Mouse (Mus musculus) hindbrain, embryonic 12.5 days (tissue): Measurements from ENCODE around the gene Zmym6. TPM values are rescaled to one million over a fixed set of nuclear protein-coding genes. Genes with fewer than 3 reads are reported as not detected.
A peak's percentile ranks its signal among the peaks of the same experiment; 100 is the strongest.
"Not testable (repeated sequence)": the region's sequence is repeated elsewhere in the genome, so short reads cannot be mapped to it uniquely, and the experiment has no call there.

Experiments used
- ATAC-seq: fragments of 200-750 bp; cut with Nextera tagmentation; 2 replicates; pipeline ENCODE4 v1.8.0; 2017; ENCODE audit warnings: moderate TSS enrichment; ENCODE audit not compliant: low FRiP score
- H3K27ac ChIP-seq: fragments of 300-500 bp; sonication (generic); 2 replicates; pipeline ENCODE4 v1.5.1; 2016; ENCODE audit warnings: mild to moderate bottlenecking
- H3K27me3 ChIP-seq: fragments of 300-500 bp; sonication (generic); 2 replicates; pipeline ENCODE4 v1.6.1; 2016; ENCODE audit warnings: mild to moderate bottlenecking
- H3K36me3 ChIP-seq: fragments of 300-500 bp; sonication (generic); 2 replicates; pipeline ENCODE4 v1.6.1; 2016; ENCODE audit warnings: mild to moderate bottlenecking
- H3K4me1 ChIP-seq: fragments of 300-500 bp; sonication (generic); 2 replicates; pipeline ENCODE4 v1.6.1; 2016
- H3K4me2 ChIP-seq: fragments of 300-500 bp; sonication (generic); replicated peaks from 2 replicates; pipeline ENCODE4 v1.6.1; 2016; ENCODE audit warnings: mild to moderate bottlenecking
- H3K4me3 ChIP-seq: fragments of 300-500 bp; sonication (generic); 2 replicates; pipeline ENCODE4 v1.5.1; 2016; ENCODE audit warnings: mild to moderate bottlenecking
- H3K9ac ChIP-seq: fragments of 300-500 bp; sonication (generic); 2 replicates; pipeline ENCODE4 v1.6.1; 2016; ENCODE audit warnings: mild to moderate bottlenecking, moderate library complexity
- H3K9me3 ChIP-seq: fragments of 300-500 bp; sonication (generic); replicated peaks from 2 replicates; pipeline ENCODE4 v1.6.1; 2016; ENCODE audit warnings: mild to moderate bottlenecking
- WGBS: fragments of 180-500 bp; shearing (Covaris S2); methylation state at CpG from one replicate; pipeline ENCODE4 v1.1.7; 2016; 5-methylcytosine and 5-hydroxymethylcytosine counted together
- polyA plus RNA-seq: library from polyadenylated mRNA; unstranded; fragments of >200 nt; fragmentation: Nextera tagmentation; extraction: Ambion mirVana; gene quantifications from 2 replicates; pipeline ENCODE4 v1.2.1, GENCODE M21; 2016

The Zmym6 gene
- polyA plus RNA-seq, 1 experiment from 2014 or later = 36.0 TPM

DNA sequence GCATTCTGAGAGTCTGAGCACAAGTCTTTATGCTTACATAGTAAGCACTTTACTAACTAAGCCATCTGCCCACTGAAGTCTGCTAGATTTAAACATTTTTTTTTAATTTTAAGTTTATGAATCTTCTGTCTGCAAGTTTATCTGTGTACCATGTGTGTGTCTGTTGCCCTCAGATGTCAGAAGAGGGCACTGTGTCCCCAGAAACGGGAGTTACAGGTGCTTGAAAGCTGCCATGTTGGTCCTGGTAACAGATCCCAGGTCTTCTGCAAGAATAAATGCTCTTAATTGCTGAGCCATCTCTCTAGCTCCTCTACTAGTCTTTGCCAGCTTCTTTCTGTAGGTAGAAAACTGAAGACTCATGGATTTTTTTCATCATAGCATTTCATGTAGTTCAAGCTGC is 2.3 kb upstream of the Zmym6 start:
- no peaks in the 10 kb centered on the region for H3K27me3 ChIP-seq
- no peak overlapping the region for H3K9ac ChIP-seq
- peaks cover 9% of the 10 kb centered on the region for H3K4me1 ChIP-seq
- 71% methylated on average over 1 of the region's 1 CpGs for WGBS
- H3K9me3 ChIP-seq = no peaks in the 10 kb centered on the region
- no peaks in the 10 kb centered on the region for H3K36me3 ChIP-seq
- no peak overlapping the region for H3K4me2 ChIP-seq
- no peak overlapping the region for H3K4me3 ChIP-seq
- no peak for ATAC-seq
- H3K27ac ChIP-seq = no peak overlapping the region

- Histone ChIP-seq H3K4me2 (no peak overlapping the region), H3K27me3 (no peaks in the 10 kb centered on the region), H3K4me1 (peaks cover 9% of the 10 kb centered on the region), H3K36me3 (no peaks in the 10 kb centered on the region), H3K9ac (no peak overlapping the region), H3K4me3 (no peak overlapping the region), H3K27ac (no peak overlapping the region), H3K9me3 (no peaks in the 10 kb centered on the region)
- 62% methylated on average over 1 of the region's 1 CpGs for WGBS
- no peak for ATAC-seq
Observed at GRCm38 (mm10) chr4:127080806-127081205, 3.6 kb downstream of the Zmym6 start.

DNA sequence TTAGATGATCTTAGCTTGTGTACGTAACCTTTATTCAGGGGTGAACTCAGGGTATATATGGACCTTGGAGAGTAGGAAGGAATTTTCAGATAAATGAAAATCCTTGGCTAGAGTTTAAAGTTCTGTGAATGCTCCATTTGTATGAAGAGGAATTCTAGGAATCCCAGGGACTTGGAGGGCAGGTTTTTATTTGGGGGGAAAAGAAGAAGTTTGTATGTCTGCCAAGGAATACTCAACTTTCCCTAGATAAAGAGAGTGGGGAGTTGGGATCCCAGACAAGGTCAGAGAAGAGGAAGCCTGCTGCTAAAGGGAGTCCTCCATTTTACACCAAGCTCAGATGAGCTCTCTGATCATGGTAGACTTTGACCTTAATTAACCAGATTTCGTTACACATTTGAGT is 5.9 kb downstream of the Zmym6 start:
- WGBS = 87% methylated on average over 2 of the region's 2 CpGs
- no peak overlapping the region for H3K9ac ChIP-seq
- H3K4me1 ChIP-seq = 0 out of 2 replicates have a peak, but pooled peaks cover 4% of the 10 kb centered on the region
- no peaks in the 10 kb centered on the region for H3K9me3 ChIP-seq
- ATAC-seq = no peak
- no peak overlapping the region for H3K27ac ChIP-seq
- no peaks in the 10 kb centered on the region for H3K27me3 ChIP-seq
- no peak overlapping the region for H3K4me3 ChIP-seq
- peaks cover 3% of the 10 kb centered on the region for H3K36me3 ChIP-seq
- H3K4me2 ChIP-seq = no peak overlapping the region

GRCm38 (mm10) chr4:127085761-127086160 is 8.6 kb downstream of the Zmym6 start:
- WGBS = 92% methylated on average over 1 of the region's 1 CpGs

DNA sequence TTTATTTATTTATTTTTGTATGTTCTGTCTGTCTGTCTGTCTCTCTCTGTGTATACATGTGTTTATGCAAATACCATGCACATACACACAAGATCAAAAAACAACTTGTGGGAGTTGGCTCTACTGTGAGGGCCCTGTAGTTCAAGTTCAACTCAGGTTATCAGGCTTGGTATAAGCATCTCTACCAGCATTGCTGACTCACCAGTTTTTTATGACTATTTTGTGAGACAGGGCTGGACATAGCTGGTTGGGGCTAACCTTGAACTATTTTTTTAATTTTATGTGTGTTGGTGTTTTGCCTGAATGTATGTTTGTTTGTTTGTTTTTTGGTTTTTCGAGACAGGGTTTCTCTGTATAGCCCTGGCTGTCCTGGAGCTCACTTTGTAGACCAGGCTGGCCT is 14.0 kb downstream of the Zmym6 start:
- Histone ChIP-seq H3K4me2 (no peak overlapping the region), H3K27me3 (no peaks in the 10 kb centered on the region), H3K9ac (no peak overlapping the region), H3K9me3 (no peaks in the 10 kb centered on the region), H3K27ac (no peak overlapping the region), H3K4me1 (no peaks in the 10 kb centered on the region), H3K4me3 (no peak overlapping the region), H3K36me3 (peaks cover 41% of the 10 kb centered on the region)
- no peak for ATAC-seq
- WGBS = 97% methylated on average over 1 of the region's 1 CpGs

More at GRCm38 (mm10) chr4:127085761-127086160, 8.6 kb downstream of the Zmym6 start:
- Histone ChIP-seq H3K27ac (no peak overlapping the region), H3K9ac (no peak overlapping the region), H3K9me3 (no peaks in the 10 kb centered on the region), H3K4me2 (no peak overlapping the region), H3K27me3 (no peaks in the 10 kb centered on the region), H3K4me3 (no peak overlapping the region), H3K36me3 (peaks cover 20% of the 10 kb centered on the region), H3K4me1 (no peaks in the 10 kb centered on the region)
- ATAC-seq = no peak

GRCm38 (mm10) chr4:127095090-127095489 is 17.9 kb downstream of the Zmym6 start:
- H3K27me3 ChIP-seq = no peaks in the 10 kb centered on the region
- ATAC-seq = no peak
- H3K4me3 ChIP-seq = no peak overlapping the region
- H3K9ac ChIP-seq = no peak overlapping the region
- no peak overlapping the region for H3K27ac ChIP-seq
- no peak overlapping the region for H3K4me2 ChIP-seq
- H3K4me1 ChIP-seq = no peaks in the 10 kb centered on the region
- peaks cover 26% of the 10 kb centered on the region; the same call in 1 of the 2 replicates for H3K36me3 ChIP-seq
- H3K9me3 ChIP-seq = no peaks in the 10 kb centered on the region
- 94% methylated on average over 4 of the region's 4 CpGs for WGBS

GRCm38 (mm10) chr4:127099552-127099951 is 22.4 kb downstream of the Zmym6 start:
- H3K9ac ChIP-seq, H3K4me2 ChIP-seq, ATAC-seq, H3K4me3 ChIP-seq, H3K27ac ChIP-seq, H3K9me3 ChIP-seq, H3K27me3 ChIP-seq, H3K4me1 ChIP-seq: not testable (repeated sequence)
- H3K36me3 ChIP-seq = peaks cover 22% of the 10 kb centered on the region; the same call in 1 of the 2 replicates
- 98% methylated on average over 1 of the region's 2 CpGs for WGBS

DNA sequence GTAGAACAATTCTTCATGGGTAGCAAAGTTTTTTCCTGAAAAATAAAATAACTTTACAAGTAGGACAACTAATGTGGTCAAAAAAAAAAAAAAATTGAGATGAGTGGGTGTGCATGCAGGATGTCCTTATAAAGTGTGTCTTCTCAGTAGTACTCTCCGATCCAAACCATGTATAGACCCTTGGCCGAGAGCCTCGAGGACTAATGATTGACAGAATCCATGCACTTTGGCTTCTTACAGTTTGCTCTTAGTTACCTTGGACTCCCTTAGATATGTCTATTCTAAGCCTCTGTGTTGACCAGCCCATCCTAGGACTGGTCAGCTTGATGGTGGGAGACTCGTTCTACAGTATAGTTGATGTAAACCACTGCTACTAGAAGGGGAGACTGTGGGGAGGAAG is 30.4 kb downstream of the Zmym6 start:
- H3K4me1 ChIP-seq = no peaks in the 10 kb centered on the region
- no peak overlapping the region for H3K27ac ChIP-seq
- no peak overlapping the region for H3K4me3 ChIP-seq
- WGBS = 92% methylated on average over 4 of the region's 4 CpGs
- no peak for ATAC-seq
- no peak overlapping the region for H3K4me2 ChIP-seq
- no peaks in the 10 kb centered on the region for H3K9me3 ChIP-seq
- H3K27me3 ChIP-seq = no peaks in the 10 kb centered on the region
- peaks cover 35% of the 10 kb centered on the region for H3K36me3 ChIP-seq
- H3K9ac ChIP-seq = no peak overlapping the region

GRCm38 (mm10) chr4:127110570-127110969 is 33.4 kb downstream of the Zmym6 start:
- H3K27ac ChIP-seq = no peak overlapping the region
- H3K27me3 ChIP-seq = no peaks in the 10 kb centered on the region
- H3K4me3 ChIP-seq = no peak overlapping the region
- H3K4me1 ChIP-seq = no peaks in the 10 kb centered on the region
- no peak overlapping the region for H3K9ac ChIP-seq
- peaks cover 29% of the 10 kb centered on the region for H3K36me3 ChIP-seq
- H3K9me3 ChIP-seq = no peaks in the 10 kb centered on the region
- ATAC-seq = no peak
- 85% methylated on average over 4 of the region's 4 CpGs for WGBS
- no peak overlapping the region for H3K4me2 ChIP-seq

DNA sequence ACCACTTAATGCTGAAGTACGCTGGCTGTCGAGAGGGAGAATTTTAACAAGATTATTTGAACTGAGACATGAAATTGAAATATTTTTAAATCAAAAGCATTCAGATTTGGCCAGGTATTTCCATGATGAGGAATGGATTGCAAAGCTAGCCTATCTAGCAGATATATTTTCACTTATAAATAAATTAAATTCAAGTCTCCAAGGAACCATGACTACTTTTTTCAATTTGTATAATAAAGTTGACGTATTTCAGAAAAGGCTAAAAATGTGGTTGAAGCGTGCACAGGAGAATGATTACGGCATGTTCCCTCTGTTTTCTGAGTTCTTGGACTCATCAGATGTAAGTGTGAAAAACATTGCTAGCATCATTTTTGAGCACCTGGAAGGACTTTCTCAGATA is 46.2 kb downstream of the Zmym6 start, which contains the start of gene Tmem35b:
Gene Tmem35b (plus strand): TSS at position 301 of the 400 bp plus-strand sequence.
- no peak within 1 kb of the TSS for H3K9ac ChIP-seq
- peaks cover 10% of the 10 kb centered on the region; the same call in 1 of the 2 replicates for H3K36me3 ChIP-seq
- H3K27me3 ChIP-seq = no peaks in the 10 kb centered on the region
- H3K9me3 ChIP-seq = no peaks in the 10 kb centered on the region
- H3K4me2 ChIP-seq = no peak within 1 kb of the TSS
- 97% methylated on average over 5 of the region's 5 CpGs for WGBS
- H3K4me1 ChIP-seq = peaks cover 13% of the 10 kb centered on the region
- no peak within 1 kb of the TSS for H3K27ac ChIP-seq
- no peak within 1 kb of the TSS for H3K4me3 ChIP-seq
- no peak for ATAC-seq

GRCm38 (mm10) chr4:127124331-127124730 is 47.1 kb downstream of the Zmym6 start:
- 89% methylated on average over 1 of the region's 1 CpGs for whole genome bisulfite sequencing
- no peak for ATAC-seq

DNA sequence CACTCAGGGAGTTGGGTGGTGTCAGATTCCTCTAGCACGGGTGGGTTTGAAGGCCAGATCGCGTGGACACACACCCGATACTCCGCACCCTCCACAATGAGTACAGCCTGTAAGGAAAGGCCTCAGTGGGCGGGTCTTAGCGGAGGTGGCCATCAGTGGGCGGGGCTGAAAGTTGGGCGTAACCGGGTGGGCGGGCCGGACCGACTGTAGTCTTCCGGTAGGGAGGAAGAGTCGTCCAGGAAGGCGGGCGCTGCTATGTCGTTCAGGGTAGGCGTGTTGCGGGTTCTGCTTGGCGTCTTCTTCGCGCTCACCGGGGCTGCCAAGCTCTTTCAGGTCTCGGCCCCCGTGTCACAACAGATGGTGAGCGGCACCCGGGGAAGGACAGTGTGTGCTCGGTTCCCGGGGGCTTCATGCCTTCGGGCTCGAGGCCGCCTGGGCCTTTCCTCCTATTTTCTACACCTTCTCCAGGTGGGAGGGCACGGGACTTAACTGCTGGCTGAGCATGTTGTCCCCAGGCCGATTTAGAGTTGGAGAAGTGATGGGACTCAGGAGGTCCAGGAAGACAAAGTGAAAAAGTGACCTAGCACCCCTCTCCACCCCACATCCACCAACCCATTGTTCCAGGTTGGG is 48.8 kb downstream of the Zmym6 start:
- H3K4me1 ChIP-seq = peaks cover 13% of the 10 kb centered on the region
- peak overlapping the region; percentile 68 for H3K4me3 ChIP-seq
- H3K9ac ChIP-seq = peak overlapping the region; percentile 77
- H3K27ac ChIP-seq = peak overlapping the region; percentile 64
- ATAC-seq = peak; percentile 95
- under 1% methylated on average over 35 of the region's 35 CpGs for WGBS
- H3K27me3 ChIP-seq = no peaks in the 10 kb centered on the region
- no peaks in the 10 kb centered on the region for H3K9me3 ChIP-seq
- H3K4me2 ChIP-seq = peak overlapping the region; percentile 81
- peaks cover 18% of the 10 kb centered on the region; the same call in 1 of the 2 replicates for H3K36me3 ChIP-seq

More at GRCm38 (mm10) chr4:127124331-127124730, 47.1 kb downstream of the Zmym6 start:
- Histone ChIP-seq H3K4me1 (peaks cover 13% of the 10 kb centered on the region), H3K9me3 (no peaks in the 10 kb centered on the region), H3K9ac (no peak overlapping the region), H3K27me3 (no peaks in the 10 kb centered on the region), H3K4me3 (no peak overlapping the region), H3K4me2 (no peak overlapping the region), H3K27ac (no peak overlapping the region), H3K36me3 (peaks cover 17% of the 10 kb centered on the region; the same call in 1 of the 2 replicates)

DNA sequence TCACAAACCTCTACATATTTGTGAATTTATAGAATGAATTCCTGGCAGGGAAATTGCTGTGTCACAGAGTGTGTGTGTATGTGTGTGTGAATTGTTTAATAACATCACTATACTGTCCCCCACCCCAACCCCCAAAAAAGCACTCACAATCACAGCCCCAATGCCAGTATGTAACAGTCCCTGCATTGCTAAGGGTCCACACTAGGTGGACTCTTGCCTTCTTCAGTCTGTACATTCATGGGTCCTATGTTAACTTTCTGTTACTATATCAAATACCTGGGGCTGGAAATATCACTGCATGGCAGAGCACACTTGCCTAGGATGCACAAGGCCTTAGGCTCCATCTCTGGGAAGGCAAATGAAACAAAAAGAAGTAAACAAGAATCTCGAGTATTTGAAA is 57.5 kb downstream of the Zmym6 start:
- Histone ChIP-seq H3K36me3 (no peaks in the 10 kb centered on the region), H3K27ac (no peak overlapping the region), H3K27me3 (no peaks in the 10 kb centered on the region), H3K9me3 (no peaks in the 10 kb centered on the region), H3K4me2 (no peak overlapping the region), H3K4me3 (no peak overlapping the region), H3K9ac (no peak overlapping the region), H3K4me1 (0 out of 2 replicates have a peak, but pooled peaks cover 4% of the 10 kb centered on the region)
- WGBS = 45% methylated on average over 1 of the region's 1 CpGs
- ATAC-seq = no peak
